Mouse (Mus musculus): ENCODE results near the gene Pmfbp1. TPM values are rescaled to one million over a fixed set of nuclear protein-coding genes. Genes with fewer than 3 reads are reported as not detected.

Pmfbp1 gene
- polyA plus RNA-seq, 1 experiment from 2014 or later, result 0.17 TPM

DNA sequence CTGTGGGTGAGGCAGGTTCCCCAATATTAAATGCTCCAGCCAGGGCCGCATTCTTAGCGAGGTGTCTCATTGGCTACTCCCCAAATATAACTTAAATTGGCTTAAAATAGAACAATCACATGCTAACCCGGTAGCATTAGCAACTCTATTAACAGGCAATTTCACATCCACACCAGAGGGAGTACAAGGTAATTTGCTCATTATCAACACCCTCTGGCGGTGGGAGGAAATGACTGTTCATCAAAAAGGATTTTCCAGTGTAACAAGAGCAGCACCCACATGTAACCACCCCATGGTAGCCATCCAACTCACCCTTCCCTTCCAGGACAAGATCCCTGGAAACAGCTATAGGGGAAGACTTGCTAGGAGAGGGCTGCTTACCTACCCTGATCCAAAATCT is 18.4 kb upstream of the Pmfbp1 start:
- Histone ChIP-seq H3K9me3 (replicated peaks; ENCODE audit: control insufficient read depth, low read length) (no peaks in the 10 kb centered on the region), H3K4me3 (ENCODE audit: low read depth, low read length) (no peak overlapping the region), H3K27ac (replicated peaks; ENCODE audit: low read depth, low read length) (no peak overlapping the region), H3K27me3 (ENCODE audit: control insufficient read depth, insufficient read depth, low read length) (no peaks in the 10 kb centered on the region), H3K4me1 (ENCODE audit: control insufficient read depth, insufficient read depth, low read length) (no peaks in the 10 kb centered on the region), H3K36me3 (replicated peaks; ENCODE audit: control insufficient read depth, insufficient read depth, low read depth, low read length) (no peaks in the 10 kb centered on the region), H3K4me2 (ENCODE audit: low read depth, low read length) (no peak overlapping the region), H3K9ac (replicated peaks; ENCODE audit: low read length) (no peak overlapping the region)
- no peak for DNase-seq (ENCODE audit: low spot score)
- 67% methylated on average over 4 of the region's 4 CpGs for WGBS
- no peak for ATAC-seq (replicated peaks; ENCODE audit: insufficient number of reproducible peaks, low FRiP score, low TSS enrichment, low read depth)

GRCm38 (mm10) chr8:109478586-109478985 is 15.2 kb upstream of the Pmfbp1 start:
- H3K4me1 ChIP-seq (ENCODE audit: control insufficient read depth, insufficient read depth, low read length), result no peaks in the 10 kb centered on the region
- no peaks in the 10 kb centered on the region for H3K27me3 ChIP-seq (ENCODE audit: control insufficient read depth, insufficient read depth, low read length)
- no peaks in the 10 kb centered on the region for H3K9me3 ChIP-seq (replicated peaks; ENCODE audit: control insufficient read depth, low read length)
- H3K27ac ChIP-seq (replicated peaks; ENCODE audit: low read depth, low read length), result no peak overlapping the region
- no peak overlapping the region for H3K9ac ChIP-seq (replicated peaks; ENCODE audit: low read length)
- no peaks in the 10 kb centered on the region for H3K36me3 ChIP-seq (replicated peaks; ENCODE audit: control insufficient read depth, insufficient read depth, low read depth, low read length)
- H3K4me3 ChIP-seq (ENCODE audit: low read depth, low read length), result no peak overlapping the region
- WGBS, result 34% methylated on average over 6 of the region's 6 CpGs
- no peak overlapping the region for H3K4me2 ChIP-seq (ENCODE audit: low read depth, low read length)
- no peak for ATAC-seq (replicated peaks; ENCODE audit: insufficient number of reproducible peaks, low FRiP score, low TSS enrichment, low read depth)
- no peak for DNase-seq (ENCODE audit: low spot score)

DNA sequence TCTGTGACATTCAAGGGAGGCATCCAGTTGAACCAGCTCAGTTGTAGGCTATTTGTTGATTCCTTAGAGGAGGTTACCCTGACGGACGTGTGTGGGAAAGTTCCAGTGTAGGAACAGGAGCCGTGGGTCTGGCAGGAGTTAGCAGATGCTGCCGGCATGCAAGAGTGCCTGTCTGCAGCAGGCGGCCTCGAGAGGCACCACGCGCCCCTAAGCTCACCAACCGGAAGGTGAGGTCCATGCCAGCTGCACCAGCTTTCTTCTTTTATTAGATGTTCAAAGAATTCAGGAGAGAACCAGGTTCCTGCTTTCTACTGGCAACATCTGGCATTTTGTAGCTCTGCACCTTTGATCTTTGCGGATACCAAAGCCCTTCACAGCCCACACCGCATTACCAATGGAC is 9.1 kb upstream of the Pmfbp1 start:
- Histone ChIP-seq H3K9ac (replicated peaks; ENCODE audit: low read length) (no peak overlapping the region), H3K27me3 (ENCODE audit: control insufficient read depth, insufficient read depth, low read length) (no peaks in the 10 kb centered on the region), H3K4me2 (ENCODE audit: low read depth, low read length) (no peak overlapping the region), H3K4me3 (ENCODE audit: low read depth, low read length) (no peak overlapping the region), H3K4me1 (ENCODE audit: control insufficient read depth, insufficient read depth, low read length) (no peaks in the 10 kb centered on the region), H3K9me3 (replicated peaks; ENCODE audit: control insufficient read depth, low read length) (no peaks in the 10 kb centered on the region), H3K36me3 (replicated peaks; ENCODE audit: control insufficient read depth, insufficient read depth, low read depth, low read length) (no peaks in the 10 kb centered on the region), H3K27ac (replicated peaks; ENCODE audit: low read depth, low read length) (no peak overlapping the region)
- no peak for DNase-seq (ENCODE audit: low spot score)
- 74% methylated on average over 11 of the region's 11 CpGs for WGBS
- ATAC-seq (replicated peaks; ENCODE audit: insufficient number of reproducible peaks, low FRiP score, low TSS enrichment, low read depth), result no peak

- DNase-seq (ENCODE audit: low spot score) (no peak), ATAC-seq (replicated peaks; ENCODE audit: insufficient number of reproducible peaks, low FRiP score, low TSS enrichment, low read depth) (no peak)
- no peaks in the 10 kb centered on the region for H3K9me3 ChIP-seq (replicated peaks; ENCODE audit: control insufficient read depth, low read length)
- no peak overlapping the region for H3K27ac ChIP-seq (replicated peaks; ENCODE audit: low read depth, low read length)
- no peaks in the 10 kb centered on the region for H3K27me3 ChIP-seq (ENCODE audit: control insufficient read depth, insufficient read depth, low read length)
- no peaks in the 10 kb centered on the region for H3K36me3 ChIP-seq (replicated peaks; ENCODE audit: control insufficient read depth, insufficient read depth, low read depth, low read length)
- H3K4me3 ChIP-seq (ENCODE audit: low read depth, low read length), result no peak overlapping the region
- H3K9ac ChIP-seq (replicated peaks; ENCODE audit: low read length), result no peak overlapping the region
- 51% methylated on average over 6 of the region's 6 CpGs for WGBS
- no peaks in the 10 kb centered on the region for H3K4me1 ChIP-seq (ENCODE audit: control insufficient read depth, insufficient read depth, low read length)
- H3K4me2 ChIP-seq (ENCODE audit: low read depth, low read length), result no peak overlapping the region
Measured at GRCm38 (mm10) chr8:109485530-109485929, 8.3 kb upstream of the Pmfbp1 start.

DNA sequence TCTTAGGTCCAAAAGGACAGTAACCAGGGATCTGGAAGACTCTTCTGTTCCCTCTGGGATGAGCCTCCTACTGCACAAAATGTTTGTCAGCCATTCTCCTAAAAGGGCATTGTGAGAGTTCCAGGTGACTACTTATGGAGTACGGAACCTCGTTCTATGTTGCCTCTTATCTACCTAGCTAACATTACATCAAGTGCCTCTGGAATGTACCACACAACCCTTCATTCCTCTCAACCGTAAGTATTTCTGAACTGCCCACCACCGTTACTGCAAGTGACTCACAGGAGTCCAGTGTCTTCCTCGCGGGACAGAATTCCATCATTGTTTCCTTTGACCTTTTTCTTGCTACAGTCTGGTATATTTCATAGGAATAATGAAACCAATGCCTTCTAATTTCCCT is 1.0 kb upstream of the Pmfbp1 start:
- Histone ChIP-seq H3K4me1 (ENCODE audit: control insufficient read depth, insufficient read depth, low read length) (no peaks in the 10 kb centered on the region), H3K4me3 (ENCODE audit: low read depth, low read length) (no peak overlapping the region), H3K27ac (replicated peaks; ENCODE audit: low read depth, low read length) (no peak overlapping the region), H3K9ac (replicated peaks; ENCODE audit: low read length) (no peak overlapping the region), H3K4me2 (ENCODE audit: low read depth, low read length) (no peak overlapping the region), H3K9me3 (replicated peaks; ENCODE audit: control insufficient read depth, low read length) (no peaks in the 10 kb centered on the region), H3K36me3 (replicated peaks; ENCODE audit: control insufficient read depth, insufficient read depth, low read depth, low read length) (no peaks in the 10 kb centered on the region), H3K27me3 (ENCODE audit: control insufficient read depth, insufficient read depth, low read length) (no peaks in the 10 kb centered on the region)
- ATAC-seq (replicated peaks; ENCODE audit: insufficient number of reproducible peaks, low FRiP score, low TSS enrichment, low read depth) (no peak), DNase-seq (ENCODE audit: low spot score) (no peak)
- 82% methylated on average over 6 of the region's 6 CpGs for WGBS

DNA sequence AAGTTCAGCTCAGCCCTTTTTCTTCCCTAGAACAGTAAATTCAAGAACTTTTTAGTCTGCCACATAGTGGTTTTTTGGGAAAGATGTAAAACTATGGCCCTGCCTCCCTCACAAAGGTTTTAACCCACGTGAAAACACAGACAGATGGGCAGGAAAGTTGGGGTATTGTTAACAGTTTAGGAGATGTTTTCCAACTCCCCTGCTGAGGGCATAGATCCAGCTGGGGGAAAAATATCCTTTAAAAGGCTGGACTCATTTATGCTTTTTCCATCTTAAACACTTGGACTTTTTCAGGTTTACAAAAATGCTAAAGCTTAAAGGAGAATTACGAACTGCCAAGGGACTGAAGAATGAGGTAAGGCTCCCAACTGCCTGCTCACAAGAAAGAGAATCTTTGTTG is 774 bp downstream of the Pmfbp1 start:
- no peak overlapping the region for H3K27ac ChIP-seq (replicated peaks; ENCODE audit: low read depth, low read length)
- no peak for DNase-seq (ENCODE audit: low spot score)
- H3K27me3 ChIP-seq (ENCODE audit: control insufficient read depth, insufficient read depth, low read length), result no peaks in the 10 kb centered on the region
- no peak overlapping the region for H3K4me3 ChIP-seq (ENCODE audit: low read depth, low read length)
- no peaks in the 10 kb centered on the region for H3K9me3 ChIP-seq (replicated peaks; ENCODE audit: control insufficient read depth, low read length)
- H3K9ac ChIP-seq (replicated peaks; ENCODE audit: low read length), result no peak overlapping the region
- H3K36me3 ChIP-seq (replicated peaks; ENCODE audit: control insufficient read depth, insufficient read depth, low read depth, low read length), result no peaks in the 10 kb centered on the region
- H3K4me2 ChIP-seq (ENCODE audit: low read depth, low read length), result no peak overlapping the region
- ATAC-seq (replicated peaks; ENCODE audit: insufficient number of reproducible peaks, low FRiP score, low TSS enrichment, low read depth), result no peak
- no peaks in the 10 kb centered on the region for H3K4me1 ChIP-seq (ENCODE audit: control insufficient read depth, insufficient read depth, low read length)
- WGBS, result 74% methylated on average over 2 of the region's 2 CpGs

DNA sequence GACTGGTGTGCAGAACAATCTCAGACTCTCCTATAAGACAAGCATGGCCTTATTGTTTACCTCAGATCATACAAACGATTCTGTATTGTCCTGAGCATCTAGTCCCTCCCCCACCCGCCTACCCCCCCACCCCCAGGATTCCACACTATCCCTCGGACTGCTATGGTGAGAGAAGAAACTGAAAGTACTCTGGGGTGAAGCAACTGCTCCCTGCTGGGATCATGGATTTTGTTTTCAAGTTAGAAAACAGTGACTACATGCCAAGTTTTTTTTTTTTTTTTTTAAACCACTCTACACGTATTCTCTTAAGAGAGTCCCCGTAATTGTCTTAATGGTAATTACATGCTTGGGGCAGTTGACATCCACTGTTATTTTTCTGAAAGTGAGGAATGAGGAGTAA is 3.6 kb downstream of the Pmfbp1 start:
- Histone ChIP-seq H3K9ac (replicated peaks; ENCODE audit: low read length) (no peak overlapping the region), H3K36me3 (replicated peaks; ENCODE audit: control insufficient read depth, insufficient read depth, low read depth, low read length) (no peaks in the 10 kb centered on the region), H3K4me2 (ENCODE audit: low read depth, low read length) (no peak overlapping the region), H3K9me3 (replicated peaks; ENCODE audit: control insufficient read depth, low read length) (no peaks in the 10 kb centered on the region), H3K4me3 (ENCODE audit: low read depth, low read length) (no peak overlapping the region), H3K27me3 (ENCODE audit: control insufficient read depth, insufficient read depth, low read length) (no peaks in the 10 kb centered on the region), H3K4me1 (ENCODE audit: control insufficient read depth, insufficient read depth, low read length) (no peaks in the 10 kb centered on the region), H3K27ac (replicated peaks; ENCODE audit: low read depth, low read length) (no peak overlapping the region)
- 62% methylated on average over 5 of the region's 5 CpGs for WGBS
- ATAC-seq (replicated peaks; ENCODE audit: insufficient number of reproducible peaks, low FRiP score, low TSS enrichment, low read depth) (no peak), DNase-seq (ENCODE audit: low spot score) (no peak)

DNA sequence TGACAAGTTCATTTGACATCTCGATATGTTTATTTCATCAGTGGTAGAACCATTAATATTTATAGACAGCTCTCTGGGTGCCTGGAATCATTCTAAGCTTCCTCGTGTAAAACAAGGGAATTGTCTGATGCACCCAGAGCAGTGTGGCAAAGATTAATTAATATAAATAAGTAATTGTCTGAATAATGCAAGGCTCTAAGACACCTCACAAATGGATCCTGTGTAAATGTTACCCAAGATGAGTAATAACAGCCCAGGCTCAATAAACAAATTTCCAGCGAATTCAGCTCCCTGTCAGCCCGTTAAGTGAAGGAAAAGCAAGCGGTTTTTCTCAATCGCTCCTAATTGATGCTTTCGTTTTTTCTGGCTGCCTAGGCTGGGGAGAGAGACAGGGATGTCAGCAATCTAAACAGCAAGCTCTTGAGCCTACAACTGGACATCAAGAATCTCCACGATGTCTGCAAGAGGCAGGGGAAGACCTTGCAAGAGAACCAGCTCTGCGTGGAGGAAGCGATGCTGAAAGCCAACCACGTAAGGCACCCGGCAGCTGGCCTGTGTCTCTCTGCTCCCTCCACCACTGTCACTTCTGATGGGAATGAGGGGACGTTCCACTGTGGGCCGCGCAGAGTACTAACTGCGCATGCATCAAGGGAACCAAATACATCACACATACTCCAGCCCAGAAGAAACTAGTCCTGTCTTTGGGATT is 5.3 kb downstream of the Pmfbp1 start:
- no peak overlapping the region for H3K4me2 ChIP-seq (ENCODE audit: low read depth, low read length)
- no peaks in the 10 kb centered on the region for H3K9me3 ChIP-seq (replicated peaks; ENCODE audit: control insufficient read depth, low read length)
- no peaks in the 10 kb centered on the region for H3K4me1 ChIP-seq (ENCODE audit: control insufficient read depth, insufficient read depth, low read length)
- H3K4me3 ChIP-seq (ENCODE audit: low read depth, low read length), result no peak overlapping the region
- no peaks in the 10 kb centered on the region for H3K27me3 ChIP-seq (ENCODE audit: control insufficient read depth, insufficient read depth, low read length)
- H3K9ac ChIP-seq (replicated peaks; ENCODE audit: low read length), result no peak overlapping the region
- WGBS, result 89% methylated on average over 16 of the region's 16 CpGs
- no peak overlapping the region for H3K27ac ChIP-seq (replicated peaks; ENCODE audit: low read depth, low read length)
- no peak for ATAC-seq (replicated peaks; ENCODE audit: insufficient number of reproducible peaks, low FRiP score, low TSS enrichment, low read depth)
- H3K36me3 ChIP-seq (replicated peaks; ENCODE audit: control insufficient read depth, insufficient read depth, low read depth, low read length), result no peaks in the 10 kb centered on the region
- DNase-seq (ENCODE audit: low spot score), result no peak
